Mouse (Mus musculus): ENCODE results near the gene Unc13a. TPM values are rescaled to one million over a fixed set of nuclear protein-coding genes. Genes with fewer than 3 reads are reported as not detected.

Gene Unc13a
- polyA plus RNA-seq, 1 experiment = 1.5 TPM

DNA sequence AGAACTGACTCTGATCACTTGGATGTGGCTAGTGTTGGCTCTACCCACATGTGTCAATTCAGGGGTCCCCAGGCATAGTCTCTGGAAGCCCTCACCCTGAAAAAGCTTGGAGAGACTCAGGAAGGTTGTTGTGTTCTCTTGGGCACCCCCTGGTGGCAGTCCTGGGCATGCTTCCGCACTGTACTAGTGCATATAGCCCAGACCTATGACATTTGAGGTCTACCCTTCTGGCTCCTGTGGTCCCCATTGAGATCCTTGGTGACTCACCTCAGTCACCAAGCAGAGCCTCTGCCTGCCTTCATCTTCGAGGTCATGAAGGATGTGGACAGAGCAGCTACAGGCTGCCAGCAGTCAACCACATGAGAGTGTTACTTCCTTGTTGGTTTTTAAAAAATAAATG, 84.7 kb downstream of the Unc13a start:
- peaks cover 47% of the 10 kb centered on the region for H3K36me3 ChIP-seq (ENCODE audit: control insufficient read depth, insufficient read depth)
- no peak overlapping the region for H3ac ChIP-seq (ENCODE audit: control insufficient read depth, insufficient read length, low read depth)
- TF ChIP-seq MYOD1 (IDR thresholded peaks at IDR 0.05; ENCODE audit: control insufficient read depth, insufficient read length, low read depth) (no peak), MYOG (IDR thresholded peaks at IDR 0.05; ENCODE audit: control insufficient read depth, extremely low read depth, insufficient read length) (no peak), FOSL1 (IDR thresholded peaks at IDR 0.05; ENCODE audit: insufficient read depth, low read length, poor library complexity, severe bottlenecking) (no peak), CEBPB (IDR thresholded peaks at IDR 0.05; ENCODE audit: low read depth) (no peak), CTCF (IDR thresholded peaks at IDR 0.05; ENCODE audit: control insufficient read depth, insufficient read depth, insufficient read length) (no peak), MAX (IDR thresholded peaks at IDR 0.05) (no peak), USF1 (IDR thresholded peaks at IDR 0.05; ENCODE audit: low read depth) (no peak)
- H3K79me2 ChIP-seq (ENCODE audit: control insufficient read depth, insufficient read depth) = peaks cover 17% of the 10 kb centered on the region
- H3K79me3 ChIP-seq (ENCODE audit: low read depth) = peaks cover 5% of the 10 kb centered on the region
- no peaks in the 10 kb centered on the region for H3K27me3 ChIP-seq (ENCODE audit: control insufficient read depth, insufficient read depth, insufficient read length)
- no peak overlapping the region for H3K4me3 ChIP-seq (ENCODE audit: insufficient read depth, poor library complexity, severe bottlenecking)

DNA sequence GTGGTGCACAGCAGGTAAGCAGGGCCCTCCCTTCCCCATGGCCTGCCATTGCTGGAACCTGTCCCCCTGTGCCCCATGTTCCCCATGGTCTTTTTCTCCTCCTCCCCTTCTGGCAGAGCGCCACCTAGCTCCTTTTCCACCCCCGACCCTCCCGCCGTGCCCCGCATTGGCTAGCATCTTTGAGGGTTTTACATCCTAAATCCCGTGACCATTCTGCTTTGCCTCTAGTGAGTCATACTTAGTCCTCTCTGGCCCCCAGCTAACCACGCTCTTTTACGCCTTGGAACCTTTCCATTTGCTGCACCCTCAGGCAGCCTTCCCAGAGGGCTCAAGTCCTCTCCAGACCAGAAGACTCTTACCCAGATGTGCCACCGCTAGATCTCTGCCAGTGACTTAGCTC, 91.4 kb downstream of the Unc13a start:
- H3K4me3 ChIP-seq (ENCODE audit: insufficient read depth, poor library complexity, severe bottlenecking) = peak overlapping the region; percentile 51

DNA sequence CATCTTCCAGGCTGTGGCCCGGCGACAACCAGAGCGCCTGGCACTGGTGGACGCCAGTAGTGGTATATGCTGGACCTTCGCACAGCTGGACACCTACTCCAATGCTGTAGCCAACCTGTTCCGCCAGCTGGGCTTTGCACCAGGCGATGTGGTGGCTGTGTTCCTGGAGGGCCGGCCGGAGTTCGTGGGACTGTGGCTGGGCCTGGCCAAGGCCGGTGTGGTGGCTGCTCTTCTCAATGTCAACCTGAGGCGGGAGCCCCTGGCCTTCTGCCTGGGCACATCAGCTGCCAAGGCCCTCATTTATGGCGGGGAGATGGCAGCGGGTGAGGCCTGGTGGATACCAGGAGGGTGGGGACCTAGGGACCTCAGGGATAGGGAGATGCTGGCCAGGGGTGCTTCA, 92.1 kb downstream of the Unc13a start:
- no peak for TF ChIP-seq MYOD1 (IDR thresholded peaks at IDR 0.05; ENCODE audit: control insufficient read depth, insufficient read length, low read depth)
- no peak for TF ChIP-seq CTCF (IDR thresholded peaks at IDR 0.05; ENCODE audit: control insufficient read depth, insufficient read depth, insufficient read length)
- TF ChIP-seq FOSL1 (IDR thresholded peaks at IDR 0.05; ENCODE audit: insufficient read depth, low read length, poor library complexity, severe bottlenecking) = no peak
- no peak for TF ChIP-seq MYOG (IDR thresholded peaks at IDR 0.05; ENCODE audit: control insufficient read depth, extremely low read depth, insufficient read length)
- TF ChIP-seq USF1 (IDR thresholded peaks at IDR 0.05; ENCODE audit: low read depth) = no peak
- no peak for TF ChIP-seq MAX (IDR thresholded peaks at IDR 0.05)
- H3K4me3 ChIP-seq (ENCODE audit: insufficient read depth, poor library complexity, severe bottlenecking) = peak overlapping the region; percentile 51

More for the DNA sequence above, 91.4 kb downstream of the Unc13a start:
- H3K27me3 ChIP-seq (ENCODE audit: control insufficient read depth, insufficient read depth, insufficient read length) = no peaks in the 10 kb centered on the region
- H3ac ChIP-seq (ENCODE audit: control insufficient read depth, insufficient read length, low read depth) = peak overlapping the region; percentile 87
- TF ChIP-seq MYOG (IDR thresholded peaks at IDR 0.05; ENCODE audit: control insufficient read depth, extremely low read depth, insufficient read length) (no peak), USF1 (IDR thresholded peaks at IDR 0.05; ENCODE audit: low read depth) (peak; percentile 57)
- H3K36me3 ChIP-seq (ENCODE audit: control insufficient read depth, insufficient read depth) = peaks cover 39% of the 10 kb centered on the region
- H3K79me3 ChIP-seq (ENCODE audit: low read depth) = peaks cover 17% of the 10 kb centered on the region
- peaks cover 39% of the 10 kb centered on the region for H3K79me2 ChIP-seq (ENCODE audit: control insufficient read depth, insufficient read depth)

DNA sequence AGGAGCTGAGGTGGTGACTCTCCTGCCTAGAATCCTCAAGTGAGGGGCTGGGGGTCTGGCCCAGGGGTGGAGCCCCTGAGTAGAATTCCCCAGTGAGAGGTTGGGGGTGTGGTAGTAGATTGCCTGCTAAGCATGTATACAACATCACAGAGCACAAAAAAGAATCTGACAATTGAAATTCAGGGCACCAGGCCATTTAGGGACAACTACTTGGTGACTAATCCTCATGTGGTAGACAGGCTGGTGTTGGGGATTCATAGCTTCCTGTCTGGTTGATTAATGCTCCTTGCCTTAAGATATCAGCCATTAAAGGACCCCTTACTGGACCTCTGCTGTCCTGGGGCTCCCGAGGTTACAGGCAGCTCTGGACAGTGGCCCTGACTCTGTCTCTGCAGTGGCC, 92.5 kb downstream of the Unc13a start:
- Histone ChIP-seq H3K4me3 (ENCODE audit: insufficient read depth, poor library complexity, severe bottlenecking) (peak overlapping the region; percentile 51), H3K79me2 (ENCODE audit: control insufficient read depth, insufficient read depth) (peaks cover 39% of the 10 kb centered on the region)
- peak; percentile 58 for TF ChIP-seq MAX (IDR thresholded peaks at IDR 0.05)
- no peak for TF ChIP-seq CEBPB (IDR thresholded peaks at IDR 0.05; ENCODE audit: low read depth)
- TF ChIP-seq FOSL1 (IDR thresholded peaks at IDR 0.05; ENCODE audit: insufficient read depth, low read length, poor library complexity, severe bottlenecking) = peak; percentile 16
- no peak for TF ChIP-seq CTCF (IDR thresholded peaks at IDR 0.05; ENCODE audit: control insufficient read depth, insufficient read depth, insufficient read length)
- no peak for TF ChIP-seq MYOD1 (IDR thresholded peaks at IDR 0.05; ENCODE audit: control insufficient read depth, insufficient read length, low read depth)
- no peak for TF ChIP-seq MYOG (IDR thresholded peaks at IDR 0.05; ENCODE audit: control insufficient read depth, extremely low read depth, insufficient read length)
- peak; percentile 48 for TF ChIP-seq USF1 (IDR thresholded peaks at IDR 0.05; ENCODE audit: low read depth)

More for the DNA sequence above, 92.1 kb downstream of the Unc13a start:
- peaks cover 17% of the 10 kb centered on the region for H3K79me3 ChIP-seq (ENCODE audit: low read depth)
- peak overlapping the region; percentile 87 for H3ac ChIP-seq (ENCODE audit: control insufficient read depth, insufficient read length, low read depth)
- peaks cover 39% of the 10 kb centered on the region for H3K79me2 ChIP-seq (ENCODE audit: control insufficient read depth, insufficient read depth)
- H3K36me3 ChIP-seq (ENCODE audit: control insufficient read depth, insufficient read depth) = peaks cover 31% of the 10 kb centered on the region
- no peaks in the 10 kb centered on the region for H3K27me3 ChIP-seq (ENCODE audit: control insufficient read depth, insufficient read depth, insufficient read length)

DNA sequence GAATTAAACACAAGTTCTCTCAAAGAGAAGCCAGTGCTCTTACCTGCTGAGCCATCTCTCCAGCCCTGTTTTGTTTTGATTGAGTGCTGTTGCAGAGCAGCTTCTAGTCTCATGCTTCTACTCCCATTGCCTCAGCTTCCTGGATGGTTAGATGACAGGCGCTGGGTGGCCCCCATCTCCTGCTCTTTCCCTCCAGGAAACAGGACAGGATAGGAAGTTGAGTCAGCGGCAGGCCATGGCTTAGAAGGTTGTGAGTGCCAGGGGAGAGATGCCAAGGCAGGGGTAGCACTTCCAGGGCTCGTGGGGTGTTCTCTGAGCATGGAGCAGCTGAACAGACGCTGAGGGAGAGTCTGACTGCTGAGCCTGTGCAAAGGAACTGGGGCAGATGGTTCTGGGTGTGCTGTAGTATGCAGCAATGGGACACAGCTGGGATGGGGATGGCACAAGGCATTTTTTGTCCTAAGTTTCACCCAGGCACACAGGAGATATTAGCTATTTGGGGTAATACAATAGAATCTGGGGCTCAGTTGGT, 93.6 kb downstream of the Unc13a start:
- no peak for TF ChIP-seq FOSL1 (IDR thresholded peaks at IDR 0.05; ENCODE audit: insufficient read depth, low read length, poor library complexity, severe bottlenecking)
- TF ChIP-seq CEBPB (IDR thresholded peaks at IDR 0.05; ENCODE audit: low read depth) = no peak
- TF ChIP-seq CTCF (IDR thresholded peaks at IDR 0.05; ENCODE audit: control insufficient read depth, insufficient read depth, insufficient read length) = no peak
- no peak for TF ChIP-seq MYOG (IDR thresholded peaks at IDR 0.05; ENCODE audit: control insufficient read depth, extremely low read depth, insufficient read length)
- no peak for TF ChIP-seq MAX (IDR thresholded peaks at IDR 0.05)
- no peak for TF ChIP-seq USF1 (IDR thresholded peaks at IDR 0.05; ENCODE audit: low read depth)
- TF ChIP-seq MYOD1 (IDR thresholded peaks at IDR 0.05; ENCODE audit: control insufficient read depth, insufficient read length, low read depth) = no peak
- H3K79me3 ChIP-seq (ENCODE audit: low read depth) = peaks cover 17% of the 10 kb centered on the region
- H3K36me3 ChIP-seq (ENCODE audit: control insufficient read depth, insufficient read depth) = peaks cover 16% of the 10 kb centered on the region
- no peak overlapping the region for H3K4me3 ChIP-seq (ENCODE audit: insufficient read depth, poor library complexity, severe bottlenecking)
- peaks cover 32% of the 10 kb centered on the region for H3K79me2 ChIP-seq (ENCODE audit: control insufficient read depth, insufficient read depth)
- no peak overlapping the region for H3ac ChIP-seq (ENCODE audit: control insufficient read depth, insufficient read length, low read depth)
- no peaks in the 10 kb centered on the region for H3K27me3 ChIP-seq (ENCODE audit: control insufficient read depth, insufficient read depth, insufficient read length)

More for the DNA sequence above, 92.5 kb downstream of the Unc13a start:
- Histone ChIP-seq H3K79me3 (ENCODE audit: low read depth) (peaks cover 17% of the 10 kb centered on the region), H3K36me3 (ENCODE audit: control insufficient read depth, insufficient read depth) (peaks cover 27% of the 10 kb centered on the region), H3K27me3 (ENCODE audit: control insufficient read depth, insufficient read depth, insufficient read length) (no peaks in the 10 kb centered on the region), H3ac (ENCODE audit: control insufficient read depth, insufficient read length, low read depth) (peak overlapping the region; percentile 87)

DNA sequence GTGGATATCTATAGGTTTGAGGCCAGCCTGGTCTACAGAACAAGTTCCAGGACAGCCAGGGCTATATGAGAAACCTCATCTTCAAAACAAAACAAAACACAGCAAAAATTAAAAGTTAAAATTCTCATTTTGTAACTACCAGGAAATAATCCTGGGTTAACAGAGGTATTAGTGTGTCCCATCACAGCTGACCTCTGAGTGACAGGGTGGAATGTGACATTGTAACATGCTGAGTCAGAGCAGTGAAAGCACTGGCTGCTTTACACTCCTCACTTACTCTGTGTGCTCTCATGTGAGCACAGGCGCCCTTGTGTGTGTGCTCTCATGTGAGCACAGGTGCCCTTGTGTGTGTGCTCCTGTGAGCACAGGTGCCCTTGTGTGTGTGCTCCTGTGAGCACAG, 96.5 kb downstream of the Unc13a start:
- no peak overlapping the region for H3K4me3 ChIP-seq (ENCODE audit: insufficient read depth, poor library complexity, severe bottlenecking)
- H3ac ChIP-seq (ENCODE audit: control insufficient read depth, insufficient read length, low read depth) = no peak overlapping the region
- TF ChIP-seq MAX (IDR thresholded peaks at IDR 0.05) (no peak), MYOG (IDR thresholded peaks at IDR 0.05; ENCODE audit: control insufficient read depth, extremely low read depth, insufficient read length) (no peak), MYOD1 (IDR thresholded peaks at IDR 0.05; ENCODE audit: control insufficient read depth, insufficient read length, low read depth) (peak; percentile 46)
- no peaks in the 10 kb centered on the region for H3K36me3 ChIP-seq (ENCODE audit: control insufficient read depth, insufficient read depth)
- no peaks in the 10 kb centered on the region for H3K27me3 ChIP-seq (ENCODE audit: control insufficient read depth, insufficient read depth, insufficient read length)
- H3K79me2 ChIP-seq (ENCODE audit: control insufficient read depth, insufficient read depth) = peaks cover 9% of the 10 kb centered on the region
- H3K79me3 ChIP-seq (ENCODE audit: low read depth) = peaks cover 2% of the 10 kb centered on the region
